Mouse (Mus musculus) forebrain, embryonic 12.5 days (tissue): ENCODE results near the gene Gse1. TPM values are rescaled to one million over a fixed set of nuclear protein-coding genes. Genes with fewer than 3 reads are reported as not detected.

Experiments
- ATAC-seq: fragments of 200-750 bp; cut with Nextera tagmentation; 2 replicates; pipeline ENCODE4 v1.8.0; 2017; ENCODE audit warnings: moderate TSS enrichment; ENCODE audit not compliant: low FRiP score
- H3K27ac ChIP-seq: fragments of 300-500 bp; sonication (generic); 2 replicates; pipeline ENCODE4 v1.5.1; 2016; ENCODE audit warnings: mild to moderate bottlenecking
- H3K27me3 ChIP-seq: fragments of 300-500 bp; sonication (generic); 2 replicates; pipeline ENCODE4 v1.6.1; 2016; ENCODE audit warnings: mild to moderate bottlenecking
- H3K36me3 ChIP-seq: fragments of 300-500 bp; sonication (generic); replicated peaks from 2 replicates; pipeline ENCODE4 v1.6.1; 2016; ENCODE audit warnings: mild to moderate bottlenecking
- H3K4me1 ChIP-seq: fragments of 300-500 bp; sonication (generic); 2 replicates; pipeline ENCODE4 v1.6.1; 2016
- H3K4me2 ChIP-seq: fragments of 300-500 bp; sonication (generic); 2 replicates; pipeline ENCODE4 v1.6.1; 2016; ENCODE audit warnings: mild to moderate bottlenecking, moderate library complexity
- H3K4me3 ChIP-seq: fragments of 300-500 bp; sonication (generic); replicated peaks from 2 replicates; pipeline ENCODE4 v1.5.1; 2016; ENCODE audit warnings: mild to moderate bottlenecking
- H3K9ac ChIP-seq: fragments of 300-500 bp; sonication (generic); 2 replicates; pipeline ENCODE4 v1.6.1; 2016; ENCODE audit warnings: mild to moderate bottlenecking
- H3K9me3 ChIP-seq: fragments of 300-500 bp; sonication (generic); 2 replicates; pipeline ENCODE4 v1.6.1; 2016
- WGBS: fragments of 180-500 bp; shearing (Covaris S2); methylation state at CpG from one replicate; pipeline ENCODE4 v1.1.7; 2016; 5-methylcytosine and 5-hydroxymethylcytosine counted together
- polyA plus RNA-seq: library from polyadenylated mRNA; unstranded; fragments of >200 nt; fragmentation: Nextera tagmentation; extraction: Ambion mirVana; gene quantifications from 2 replicates; pipeline ENCODE4 v1.2.1, GENCODE M21; 2016

The Gse1 gene
- polyA plus RNA-seq, 1 experiment from 2014 or later = 20.4 TPM

DNA sequence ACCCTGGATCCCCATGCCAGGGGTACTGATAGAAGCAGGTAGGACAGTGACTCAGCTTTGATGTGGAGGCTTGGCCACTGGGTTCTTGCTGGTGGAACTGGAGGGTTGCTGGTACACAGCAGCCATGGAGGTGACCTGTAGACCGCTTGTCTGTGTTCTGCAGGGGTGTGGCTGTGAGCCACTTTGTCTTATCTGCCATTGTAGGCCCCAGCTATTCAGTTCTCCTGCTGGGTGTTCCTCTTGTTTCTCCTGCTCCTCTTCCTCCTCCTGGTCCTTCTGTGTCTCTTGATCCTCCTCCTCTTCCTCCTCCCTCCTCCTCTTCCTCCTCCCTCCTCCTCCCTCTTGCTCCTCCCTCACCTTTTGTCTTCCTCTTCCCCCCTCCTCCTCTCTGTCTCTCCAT lies 296.9 kb downstream of the Gse1 start:
- peak overlapping the region; percentile 56; the same call in 1 of the 2 replicates for H3K27ac ChIP-seq

DNA sequence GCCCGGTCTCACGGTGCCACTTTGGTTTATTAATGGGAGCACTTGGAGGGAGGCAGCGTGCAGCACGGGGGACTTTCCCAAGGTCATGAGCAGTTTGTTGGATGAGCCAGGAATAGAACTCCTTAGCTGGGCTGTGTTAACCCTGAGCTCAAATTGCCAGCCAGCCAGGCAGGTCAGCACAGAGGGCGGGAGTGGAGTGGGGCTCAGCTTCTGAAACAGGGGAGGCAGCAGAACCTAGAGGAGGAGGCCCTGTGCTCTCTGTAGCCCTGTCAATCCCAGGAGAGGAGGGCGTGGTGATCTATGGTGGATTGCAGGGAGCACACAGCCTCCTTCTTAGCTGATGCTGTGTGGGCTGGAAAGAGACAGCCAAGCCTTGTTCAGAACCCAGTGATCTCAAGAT lies 297.6 kb downstream of the Gse1 start:
- peak overlapping the region; percentile 56 for H3K27ac ChIP-seq
- H3K4me2 ChIP-seq = no peak overlapping the region

More for the DNA sequence above, 296.9 kb downstream of the Gse1 start:
- Histone ChIP-seq H3K4me2 (no peak overlapping the region), H3K9ac (no peak overlapping the region), H3K4me3 (no peak overlapping the region), H3K9me3 (no peaks in the 10 kb centered on the region), H3K27me3 (peaks cover 10% of the 10 kb centered on the region; the same call in 1 of the 2 replicates), H3K4me1 (peaks cover 95% of the 10 kb centered on the region), H3K36me3 (no peaks in the 10 kb centered on the region)
- ATAC-seq = no peak
- WGBS = 70% methylated on average over 1 of the region's 1 CpGs

DNA sequence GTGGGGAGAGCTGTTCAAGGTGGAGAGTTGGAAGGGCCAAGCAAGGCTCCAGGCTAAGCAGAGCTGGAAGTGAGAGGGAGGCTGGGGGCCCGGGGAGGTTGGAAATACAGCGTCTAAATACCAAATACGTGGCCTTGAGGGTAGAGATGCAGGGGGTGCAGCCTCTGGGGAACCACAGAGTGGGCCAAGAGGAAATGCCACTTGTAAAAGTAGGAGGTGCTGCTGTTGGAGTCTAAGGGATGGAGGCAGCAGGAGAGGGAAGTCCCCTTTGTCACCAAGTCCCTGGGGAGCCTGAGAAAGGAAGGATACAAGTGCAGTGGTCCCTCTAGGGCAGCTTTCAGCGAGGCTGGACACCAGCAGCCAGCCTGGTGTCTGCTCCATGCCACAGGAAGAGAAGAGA lies 298.3 kb downstream of the Gse1 start:
- 0 out of 2 replicates have a peak overlapping the region, but pooled peaks have one; percentile 56 for H3K27ac ChIP-seq
- WGBS = 43% methylated on average over 4 of the region's 4 CpGs
- no peaks in the 10 kb centered on the region for H3K36me3 ChIP-seq
- H3K27me3 ChIP-seq = peaks cover 9% of the 10 kb centered on the region; the same call in 1 of the 2 replicates
- H3K9me3 ChIP-seq = no peaks in the 10 kb centered on the region
- H3K9ac ChIP-seq = no peak overlapping the region
- no peak overlapping the region for H3K4me2 ChIP-seq
- H3K4me3 ChIP-seq = no peak overlapping the region
- peaks cover 90% of the 10 kb centered on the region for H3K4me1 ChIP-seq
- no peak for ATAC-seq

More for the DNA sequence above, 297.6 kb downstream of the Gse1 start:
- ATAC-seq = no peak
- H3K36me3 ChIP-seq = no peaks in the 10 kb centered on the region
- no peaks in the 10 kb centered on the region for H3K9me3 ChIP-seq
- H3K4me1 ChIP-seq = peaks cover 90% of the 10 kb centered on the region
- H3K9ac ChIP-seq = no peak overlapping the region; the same call in 1 of the 2 replicates
- WGBS = 59% methylated on average over 6 of the region's 6 CpGs
- no peak overlapping the region for H3K4me3 ChIP-seq
- H3K27me3 ChIP-seq = peaks cover 9% of the 10 kb centered on the region; the same call in 1 of the 2 replicates

DNA sequence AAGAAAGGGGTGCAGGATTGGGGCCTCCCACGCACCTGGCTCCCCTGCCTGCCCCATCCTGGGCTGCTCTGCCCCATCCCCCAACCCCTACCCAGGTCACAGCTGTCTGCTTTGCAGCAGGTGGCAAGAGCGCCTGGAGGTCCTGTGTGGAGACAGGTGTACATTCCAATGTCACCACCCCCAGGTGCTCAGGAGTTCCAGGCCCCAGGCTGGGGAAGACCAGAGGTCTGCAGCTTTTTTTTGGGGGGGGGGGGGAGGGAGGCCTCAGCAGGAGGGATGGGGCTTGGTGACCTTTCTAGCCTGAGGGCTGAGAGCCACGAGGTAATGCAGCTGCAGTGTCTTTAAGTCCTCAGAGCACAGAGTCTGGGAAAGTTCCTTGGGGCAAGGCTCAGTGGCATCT lies 300.1 kb downstream of the Gse1 start:
- Histone ChIP-seq H3K9ac (peak overlapping the region; percentile 5; the same call in 1 of the 2 replicates), H3K4me2 (peak overlapping the region; percentile 0; the same call in 1 of the 2 replicates), H3K27ac (peak overlapping the region; percentile 32; the same call in 1 of the 2 replicates), H3K4me1 (peaks cover 92% of the 10 kb centered on the region), H3K36me3 (no peaks in the 10 kb centered on the region), H3K4me3 (no peak overlapping the region), H3K9me3 (no peaks in the 10 kb centered on the region), H3K27me3 (0 out of 2 replicates have a peak, but pooled peaks cover 9% of the 10 kb centered on the region)
- no peak for ATAC-seq
- 22% methylated on average over 3 of the region's 3 CpGs for whole genome bisulfite sequencing

DNA sequence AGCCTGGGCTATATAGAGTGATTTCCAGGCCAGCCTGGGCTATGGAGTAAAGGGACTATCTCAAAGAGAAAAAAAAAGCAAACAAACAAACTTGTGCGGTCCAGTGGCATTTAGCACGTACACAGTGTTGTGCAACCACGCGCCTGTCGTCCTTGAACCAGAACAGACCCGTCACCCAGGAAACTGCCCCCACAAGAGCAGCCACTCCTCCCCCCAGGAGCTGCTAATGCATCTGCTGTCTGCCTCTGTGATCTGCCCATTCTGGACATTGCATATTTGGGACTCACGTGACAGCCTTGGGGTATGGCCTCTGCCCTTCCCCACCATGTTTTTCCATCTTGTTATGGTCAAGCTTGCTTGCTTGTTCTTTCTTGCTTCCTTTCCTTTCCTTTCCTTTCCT lies 301.0 kb downstream of the Gse1 start:
- Histone ChIP-seq H3K36me3 (no peaks in the 10 kb centered on the region), H3K4me1 (peaks cover 92% of the 10 kb centered on the region), H3K9ac (no peak overlapping the region), H3K4me3 (no peak overlapping the region), H3K9me3 (no peaks in the 10 kb centered on the region), H3K27ac (no peak overlapping the region), H3K27me3 (0 out of 2 replicates have a peak, but pooled peaks cover 15% of the 10 kb centered on the region), H3K4me2 (no peak overlapping the region)
- ATAC-seq = no peak
- WGBS = 64% methylated on average over 7 of the region's 7 CpGs

DNA sequence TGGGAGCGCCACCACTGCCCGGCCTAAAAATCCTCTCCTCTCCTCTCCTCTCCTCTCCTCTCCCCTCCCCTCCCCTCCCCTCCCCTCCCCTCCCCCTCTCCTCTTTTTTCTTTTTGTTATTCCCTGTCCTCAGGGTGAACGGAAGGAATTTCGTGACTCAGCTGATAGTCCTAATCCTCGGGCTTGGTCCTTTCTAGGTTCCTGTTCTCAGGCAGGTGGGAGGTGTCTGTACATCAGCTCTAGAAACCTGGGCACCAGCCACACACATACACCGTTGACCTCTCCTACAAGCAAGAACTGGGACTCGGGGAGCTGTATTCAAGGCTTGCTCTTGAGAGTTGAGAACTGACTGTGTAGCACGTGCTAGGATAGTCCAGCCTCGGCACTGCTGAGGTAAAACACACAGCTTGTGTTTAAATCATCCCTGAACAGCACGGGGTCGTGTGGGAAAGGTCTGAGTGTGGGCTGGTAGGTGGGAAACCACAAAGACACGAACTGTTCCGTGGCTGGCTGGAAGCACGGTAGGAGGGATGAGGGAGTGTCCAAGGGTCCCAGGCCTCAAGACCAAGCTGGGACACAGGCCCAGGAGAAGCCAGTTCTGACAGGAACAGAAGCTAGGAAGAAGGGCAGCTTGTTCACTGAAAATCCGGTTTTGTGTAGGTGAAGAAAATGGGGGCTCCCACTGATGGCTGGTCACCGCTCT lies 302.8 kb downstream of the Gse1 start:
- WGBS = 43% methylated on average over 16 of the region's 16 CpGs
- Histone ChIP-seq H3K9me3 (no peaks in the 10 kb centered on the region), H3K36me3 (no peaks in the 10 kb centered on the region), H3K27ac (peak overlapping the region; percentile 99), H3K4me1 (peaks cover 95% of the 10 kb centered on the region), H3K4me3 (no peak overlapping the region), H3K4me2 (peak overlapping the region; percentile 93), H3K9ac (0 out of 2 replicates have a peak overlapping the region, but pooled peaks have one; percentile 39), H3K27me3 (0 out of 2 replicates have a peak, but pooled peaks cover 14% of the 10 kb centered on the region)
- no peak for ATAC-seq

DNA sequence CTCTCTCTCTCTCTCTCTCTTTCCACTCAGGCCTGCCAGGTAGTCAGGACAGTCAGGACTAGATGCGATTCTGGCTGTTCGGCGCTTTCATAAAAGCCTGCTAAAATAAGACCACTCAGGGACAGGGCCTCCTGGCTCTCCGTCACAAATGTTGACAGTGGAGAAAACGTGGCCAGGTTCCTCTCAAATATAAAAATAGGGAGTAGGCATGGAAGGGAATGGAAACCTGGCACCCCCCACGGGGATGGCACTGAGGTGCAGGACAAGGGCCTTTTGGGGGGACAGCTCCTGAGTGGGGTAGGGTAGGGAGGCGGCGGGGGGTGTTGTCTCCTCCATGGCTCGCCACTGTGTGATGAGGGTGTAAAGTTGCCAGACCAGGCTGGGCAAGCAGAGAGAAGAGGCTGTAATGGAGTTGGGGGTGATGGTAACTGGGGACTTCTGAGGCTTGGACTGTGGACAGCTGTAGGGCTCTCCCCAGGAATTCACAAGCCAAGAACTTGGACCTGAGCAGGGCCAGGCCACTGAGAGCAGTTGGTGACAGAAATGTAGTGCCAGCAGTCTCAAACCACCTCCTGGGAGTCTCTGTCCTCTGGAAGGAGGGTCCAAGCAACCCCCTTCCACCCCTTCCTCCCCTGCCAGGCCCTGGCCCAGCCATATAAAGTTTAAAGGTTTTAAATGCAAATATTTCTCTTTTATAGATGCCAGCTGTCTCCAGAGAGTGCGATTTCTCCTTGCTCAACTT lies 303.7 kb downstream of the Gse1 start:
- Histone ChIP-seq H3K27ac (peak overlapping the region; percentile 99), H3K27me3 (0 out of 2 replicates have a peak, but pooled peaks cover 9% of the 10 kb centered on the region), H3K4me2 (peak overlapping the region; percentile 93), H3K4me3 (no peak overlapping the region), H3K9ac (peak overlapping the region; percentile 39; the same call in 1 of the 2 replicates), H3K36me3 (no peaks in the 10 kb centered on the region), H3K9me3 (no peaks in the 10 kb centered on the region), H3K4me1 (peaks cover 95% of the 10 kb centered on the region)
- 0 out of 2 replicates have a peak, but pooled peaks have one; percentile 1 for ATAC-seq
- WGBS = 49% methylated on average over 10 of the region's 10 CpGs

DNA sequence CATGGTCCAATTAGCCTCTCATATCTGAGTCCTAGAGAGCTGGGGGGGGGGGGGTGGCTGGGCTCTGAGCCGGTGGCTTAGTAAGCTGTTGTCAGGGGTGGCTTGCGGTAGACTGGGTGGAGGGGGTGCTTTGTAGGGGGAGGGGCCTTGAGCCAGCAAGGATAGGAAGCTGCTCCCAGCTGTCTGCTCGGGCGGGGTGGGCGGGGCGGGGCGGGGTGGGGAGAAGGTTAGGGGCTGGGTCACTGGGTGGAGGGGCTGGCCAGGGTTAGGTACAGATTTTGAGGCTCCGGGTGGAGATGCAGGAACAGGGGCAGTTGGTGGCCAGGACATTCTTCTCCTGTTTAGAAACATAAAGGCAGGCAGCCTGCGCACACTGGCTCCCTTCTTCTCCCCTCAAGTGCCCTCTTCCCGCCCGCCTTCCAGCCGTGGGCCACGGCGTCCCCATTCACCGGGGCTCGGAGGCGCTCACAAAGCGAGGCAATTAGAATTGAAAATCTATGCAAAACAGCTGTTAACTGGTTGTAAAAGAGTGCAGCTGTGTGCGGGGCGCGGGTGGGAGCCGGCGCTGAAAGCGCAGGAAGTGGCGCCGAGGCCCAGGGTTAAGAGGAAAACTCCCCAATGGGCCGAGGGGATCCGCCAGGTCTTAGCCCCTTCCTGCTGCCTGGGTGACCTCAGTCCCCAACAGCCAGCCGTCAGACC lies 304.4 kb downstream of the Gse1 start:
- peak; percentile 64 for ATAC-seq
- Histone ChIP-seq H3K27me3 (0 out of 2 replicates have a peak, but pooled peaks cover 8% of the 10 kb centered on the region), H3K9ac (peak overlapping the region; percentile 39), H3K4me3 (peak overlapping the region; percentile 15), H3K36me3 (no peaks in the 10 kb centered on the region), H3K4me1 (peaks cover 93% of the 10 kb centered on the region), H3K27ac (peak overlapping the region; percentile 99), H3K4me2 (peak overlapping the region; percentile 93), H3K9me3 (no peaks in the 10 kb centered on the region)
- WGBS = under 1% methylated on average over 26 of the region's 29 CpGs

DNA sequence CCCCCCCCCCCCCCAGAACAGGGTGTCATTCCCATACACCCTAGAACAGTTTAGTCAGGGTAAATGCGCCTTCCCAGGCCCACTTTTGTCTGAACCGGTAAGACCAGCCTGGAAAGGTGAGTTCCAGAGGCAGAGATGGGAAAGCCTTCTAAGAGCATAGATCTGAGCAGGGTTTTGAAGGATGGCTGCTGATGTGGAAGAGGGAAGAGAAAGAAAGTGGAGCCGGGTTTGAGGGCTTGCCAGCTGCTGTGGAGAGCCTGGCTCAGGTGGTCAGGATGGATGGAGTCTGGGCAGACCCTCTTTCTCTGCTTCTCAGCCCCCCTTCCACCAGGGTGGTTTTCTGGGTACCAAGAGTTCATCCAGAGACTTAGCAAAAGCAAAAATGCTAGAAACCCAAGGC lies 305.1 kb downstream of the Gse1 start:
- peaks cover 93% of the 10 kb centered on the region for H3K4me1 ChIP-seq
- H3K36me3 ChIP-seq = no peaks in the 10 kb centered on the region
- peak overlapping the region; percentile 39 for H3K9ac ChIP-seq
- 0 out of 2 replicates have a peak, but pooled peaks cover 6% of the 10 kb centered on the region for H3K27me3 ChIP-seq
- H3K27ac ChIP-seq = peak overlapping the region; percentile 99
- H3K4me2 ChIP-seq = peak overlapping the region; percentile 93
- H3K9me3 ChIP-seq = no peaks in the 10 kb centered on the region
- 0 out of 2 replicates have a peak overlapping the region, but pooled peaks have one; percentile 15 for H3K4me3 ChIP-seq
- 14% methylated on average over 3 of the region's 3 CpGs for WGBS
- no peak for ATAC-seq

DNA sequence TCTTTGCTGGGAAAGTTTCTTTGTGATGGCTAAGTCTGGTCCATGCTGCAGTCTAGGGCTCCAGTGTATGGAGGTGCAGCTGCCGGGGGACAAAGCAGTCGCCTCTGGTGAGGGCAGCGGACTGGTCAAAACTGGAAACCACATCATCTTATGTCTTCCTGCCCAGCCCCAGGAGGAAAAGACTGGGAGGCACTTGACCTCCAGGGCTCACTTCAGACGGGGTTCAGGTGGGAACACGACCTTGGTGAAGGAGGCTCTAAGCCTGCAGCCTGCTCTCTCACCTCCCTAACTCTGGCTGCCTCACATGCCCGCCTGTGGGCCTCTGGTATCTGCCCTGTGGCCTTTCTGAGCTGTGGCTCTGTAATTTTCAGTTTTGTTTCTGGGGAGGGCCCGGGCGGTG lies 305.8 kb downstream of the Gse1 start:
- Histone ChIP-seq H3K9me3 (no peaks in the 10 kb centered on the region), H3K4me2 (peak overlapping the region; percentile 93), H3K4me1 (peaks cover 93% of the 10 kb centered on the region), H3K27me3 (0 out of 2 replicates have a peak, but pooled peaks cover 6% of the 10 kb centered on the region), H3K27ac (peak overlapping the region; percentile 99), H3K9ac (peak overlapping the region; percentile 26; the same call in 1 of the 2 replicates), H3K36me3 (no peaks in the 10 kb centered on the region), H3K4me3 (no peak overlapping the region)
- no peak for ATAC-seq
- WGBS = 21% methylated on average over 8 of the region's 8 CpGs

DNA sequence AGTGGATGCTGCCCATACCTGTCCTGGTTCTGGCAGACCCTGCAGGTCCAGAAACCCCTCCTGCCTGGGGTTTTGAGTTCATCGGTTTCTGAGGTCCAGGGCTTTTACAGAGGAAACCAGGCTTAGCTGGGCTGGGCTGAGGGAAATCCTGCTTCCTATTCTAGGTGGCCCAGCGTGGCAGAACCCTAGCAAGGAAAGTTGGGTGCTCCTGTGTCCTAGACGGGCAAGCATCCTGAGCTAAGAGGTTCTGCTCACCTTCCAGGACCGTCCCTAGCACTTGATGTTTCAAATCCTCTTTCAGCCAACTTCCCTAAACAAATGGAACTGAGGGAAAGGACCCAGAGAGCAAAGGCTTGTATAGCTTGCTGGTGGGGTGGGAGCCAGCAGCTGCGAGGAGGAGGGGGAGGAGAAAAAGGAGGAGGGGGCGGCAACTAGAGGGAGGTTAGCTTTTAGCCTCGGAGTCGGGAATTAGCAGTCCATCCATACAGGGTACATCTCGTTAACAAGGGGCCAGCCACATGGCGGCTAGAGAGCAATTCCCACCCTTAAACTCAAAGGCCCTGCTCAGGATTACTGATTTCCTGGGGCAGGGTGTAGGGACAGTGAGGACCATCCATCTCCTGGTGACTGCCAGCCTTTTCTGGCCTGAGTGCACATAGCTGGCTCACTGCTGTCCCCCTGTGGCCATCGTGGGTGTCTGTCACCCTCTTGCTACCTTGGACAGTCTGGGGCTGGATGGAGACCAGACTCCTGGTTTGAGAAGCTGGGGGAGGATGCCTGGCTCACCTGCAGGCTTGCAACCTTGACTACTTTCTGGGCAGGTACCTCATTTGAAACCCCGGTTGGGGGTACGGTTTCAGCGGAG lies 306.5 kb downstream of the Gse1 start:
- Histone ChIP-seq H3K9ac (peak overlapping the region; percentile 26; the same call in 1 of the 2 replicates), H3K4me1 (peaks cover 93% of the 10 kb centered on the region), H3K9me3 (no peaks in the 10 kb centered on the region), H3K27ac (peak overlapping the region; percentile 99), H3K27me3 (0 out of 2 replicates have a peak, but pooled peaks cover 6% of the 10 kb centered on the region), H3K4me2 (peak overlapping the region; percentile 93), H3K36me3 (no peaks in the 10 kb centered on the region), H3K4me3 (peak overlapping the region; percentile 68; the same call in 1 of the 2 replicates)
- peak; percentile 33 for ATAC-seq
- 7% methylated on average over 13 of the region's 14 CpGs for WGBS
